Mouse (Mus musculus): ENCODE measurements around the gene Tpcn1.

Tpcn1 gene

DNA sequence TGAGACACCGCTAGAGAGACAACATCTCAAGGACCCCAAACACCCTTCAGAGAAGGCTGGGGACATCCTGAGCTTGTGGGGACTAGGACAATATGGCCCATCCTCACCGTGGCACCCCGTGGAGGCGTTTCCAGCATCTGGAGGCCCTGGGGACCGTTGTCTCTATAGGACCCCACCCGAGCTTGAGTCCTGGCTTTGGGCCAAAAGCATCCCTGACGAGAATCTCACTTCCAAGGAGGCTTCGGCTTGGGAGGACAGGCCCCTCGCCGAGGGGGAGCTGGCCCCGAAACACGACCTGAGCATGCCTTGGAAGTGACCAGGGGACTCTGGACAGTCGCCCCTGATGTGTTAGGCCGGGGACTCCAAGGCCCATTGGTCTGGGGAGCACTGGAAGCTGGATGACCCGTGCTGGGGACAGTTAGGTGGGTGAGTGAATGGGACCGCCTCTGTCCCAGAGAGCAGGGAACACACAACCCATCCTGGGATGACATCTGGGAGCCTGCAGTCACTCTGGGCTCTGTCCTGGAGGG, 20.8 kb upstream of the Tpcn1 start:
- DNase-seq (ENCODE audit: low spot score in 2 of 2): no peak

DNA sequence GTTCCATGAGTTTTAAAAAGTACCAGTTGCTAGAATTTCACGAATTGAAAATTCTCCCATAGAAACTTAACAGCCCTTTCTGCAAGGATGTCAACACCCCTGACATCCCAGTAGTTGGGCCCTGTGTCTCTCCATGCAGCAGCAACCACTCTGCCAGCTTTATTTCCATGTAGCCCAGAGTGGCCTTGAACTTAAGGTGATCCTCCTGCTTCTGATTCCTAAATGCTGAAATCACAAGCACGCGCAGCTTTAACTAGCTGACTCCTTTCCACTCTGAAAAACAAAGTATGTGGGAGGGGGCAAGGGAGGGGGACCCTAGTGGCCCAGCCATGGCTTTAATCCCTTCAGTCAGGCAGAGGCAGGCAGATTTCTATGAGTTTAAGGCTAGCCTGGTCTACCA, 18.9 kb upstream of the Tpcn1 start:
- DNase-seq (ENCODE audit: low spot score in 2 of 2): no peak

DNA sequence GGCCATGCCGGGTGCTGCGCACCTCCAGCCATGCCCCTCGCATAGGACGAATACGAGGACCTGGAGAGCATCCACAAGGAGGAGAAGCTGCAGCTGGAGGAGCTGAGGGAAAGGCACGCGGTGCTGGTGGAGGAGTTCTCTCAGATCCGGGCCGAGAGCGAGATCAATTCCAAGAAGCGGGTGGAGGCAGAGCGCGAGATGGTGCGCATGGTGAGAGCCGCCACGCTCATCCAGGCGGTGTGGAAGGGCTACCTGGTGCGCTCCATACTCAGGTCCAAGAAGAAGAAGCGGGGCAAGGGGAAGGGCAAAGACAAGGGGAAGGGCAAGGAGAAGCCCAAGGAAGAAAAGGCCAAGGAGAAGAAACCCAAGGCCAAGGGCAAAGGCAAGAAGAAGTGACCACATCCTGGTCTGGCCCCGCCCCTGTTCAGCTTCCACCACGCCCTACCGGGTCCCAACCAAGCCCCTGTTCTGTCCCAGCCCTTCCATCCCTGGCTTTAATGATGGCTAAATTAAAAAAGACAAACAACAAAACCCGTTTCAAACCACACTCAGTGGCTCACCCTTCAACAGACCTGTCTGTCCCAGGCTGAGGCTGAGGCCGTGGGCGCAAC, 18.2 kb upstream of the Tpcn1 start:
- DNase-seq (ENCODE audit: low spot score in 2 of 2): no peak

GRCm38 (mm10) chr5:120605688-120606087, 17.2 kb upstream of the Tpcn1 start:
- DNase-seq (ENCODE audit: low spot score in 2 of 2): peak; percentile 76 to 83

DNA sequence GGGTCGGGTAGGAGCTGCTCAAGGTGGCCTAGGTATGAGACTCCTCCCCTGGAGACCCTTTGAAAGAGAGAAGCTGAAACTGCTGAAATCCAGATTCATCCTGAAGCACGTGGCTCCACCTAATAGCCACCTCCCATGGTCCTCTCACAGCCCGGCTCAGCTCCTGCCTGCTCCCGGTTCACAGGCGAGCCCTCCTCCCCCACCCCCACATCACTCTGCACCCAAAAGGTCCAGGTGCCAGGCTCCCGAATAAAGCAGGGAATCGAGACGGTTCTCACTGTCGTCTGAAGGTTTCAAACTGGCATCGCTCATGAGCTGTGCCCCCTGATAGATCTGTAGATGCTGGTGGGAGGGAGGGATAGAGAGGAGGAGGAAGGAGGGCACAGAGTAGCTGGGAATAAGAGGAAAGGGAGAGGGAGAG, 16.8 kb upstream of the Tpcn1 start:
- no peak for DNase-seq (ENCODE audit: low spot score in 2 of 2)

- DNase-seq (ENCODE audit: low spot score in 2 of 2): peak; percentile 70 to 75
Observed at GRCm38 (mm10) chr5:120604839-120605238, 16.4 kb upstream of the Tpcn1 start.

DNA sequence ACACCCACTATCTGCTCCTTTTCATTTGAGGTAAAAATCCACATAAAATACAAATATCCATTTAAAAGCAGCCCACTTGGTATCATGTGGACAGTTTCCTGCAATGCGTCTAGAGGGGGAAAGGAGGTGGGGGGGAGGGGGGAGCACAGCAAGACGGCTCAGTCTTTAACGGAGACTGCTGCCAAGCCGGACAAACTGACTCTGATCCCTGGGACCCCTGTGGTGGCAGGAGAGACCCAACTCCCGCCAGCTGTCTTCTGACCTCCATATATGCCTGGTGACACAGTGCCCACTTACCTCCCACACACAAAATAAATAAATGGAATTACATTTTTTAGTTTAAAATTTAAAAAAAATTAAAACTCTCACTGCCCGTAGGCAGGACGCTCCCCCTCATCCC, 15.0 kb upstream of the Tpcn1 start:
- no peak for DNase-seq (ENCODE audit: low spot score in 2 of 2)

- DNase-seq (ENCODE audit: low spot score in 2 of 2): no peak
Observed at GRCm38 (mm10) chr5:120602210-120602609, 13.7 kb upstream of the Tpcn1 start.

GRCm38 (mm10) chr5:120600946-120601668, 12.6 kb upstream of the Tpcn1 start:
- no peak for DNase-seq (ENCODE audit: low spot score in 2 of 2)

- DNase-seq (ENCODE audit: low spot score in 2 of 2): no peak
Observed at GRCm38 (mm10) chr5:120599625-120600024, 11.2 kb upstream of the Tpcn1 start.

GRCm38 (mm10) chr5:120594485-120594884, 6.0 kb upstream of the Tpcn1 start:
- no peak for DNase-seq (ENCODE audit: low spot score in 2 of 2)

DNA sequence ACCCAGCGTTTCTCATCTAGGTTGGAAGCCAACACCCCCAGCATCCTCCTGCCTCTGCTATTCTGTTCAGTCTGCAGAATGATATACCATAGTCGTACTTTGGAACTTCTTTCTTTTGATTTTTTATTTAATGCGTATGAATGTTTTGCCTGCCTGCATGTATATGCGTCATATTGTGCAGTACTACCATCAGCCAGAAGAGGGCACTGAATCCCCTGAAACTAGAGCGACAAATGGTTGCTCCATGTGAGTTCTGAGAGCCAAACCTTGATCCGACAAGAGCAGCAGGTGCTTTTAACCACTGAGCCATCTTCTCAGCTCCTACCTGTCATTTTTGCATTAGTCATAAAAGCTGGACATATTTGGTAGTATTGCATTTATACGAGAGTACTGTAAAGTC, 3.7 kb upstream of the Tpcn1 start:
- no peak for DNase-seq (ENCODE audit: low spot score in 2 of 2)

- DNase-seq (ENCODE audit: low spot score in 2 of 2): no peak
Observed at GRCm38 (mm10) chr5:120590356-120591010, 2.0 kb upstream of the Tpcn1 start.

- no peak for DNase-seq (ENCODE audit: low spot score in 2 of 2)
Observed at GRCm38 (mm10) chr5:120587940-120588568, 419 bp downstream of the Tpcn1 start.

DNA sequence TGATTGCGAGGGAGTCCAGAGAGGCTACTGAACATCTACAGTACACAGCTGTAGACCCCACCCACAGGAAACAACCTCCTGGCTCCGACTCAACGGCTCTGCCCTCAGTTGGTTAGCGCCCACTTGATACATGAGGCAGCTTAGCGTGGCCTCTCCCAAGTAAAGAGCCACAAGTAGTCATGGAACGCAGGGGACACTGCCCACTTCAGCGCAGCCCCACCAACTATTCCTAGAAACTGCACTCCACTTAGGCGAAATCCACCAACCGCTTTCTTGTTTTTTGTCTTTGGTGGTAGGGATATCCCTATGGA, 902 bp downstream of the Tpcn1 start:
- DNase-seq (ENCODE audit: low spot score in 2 of 2): no peak

DNA sequence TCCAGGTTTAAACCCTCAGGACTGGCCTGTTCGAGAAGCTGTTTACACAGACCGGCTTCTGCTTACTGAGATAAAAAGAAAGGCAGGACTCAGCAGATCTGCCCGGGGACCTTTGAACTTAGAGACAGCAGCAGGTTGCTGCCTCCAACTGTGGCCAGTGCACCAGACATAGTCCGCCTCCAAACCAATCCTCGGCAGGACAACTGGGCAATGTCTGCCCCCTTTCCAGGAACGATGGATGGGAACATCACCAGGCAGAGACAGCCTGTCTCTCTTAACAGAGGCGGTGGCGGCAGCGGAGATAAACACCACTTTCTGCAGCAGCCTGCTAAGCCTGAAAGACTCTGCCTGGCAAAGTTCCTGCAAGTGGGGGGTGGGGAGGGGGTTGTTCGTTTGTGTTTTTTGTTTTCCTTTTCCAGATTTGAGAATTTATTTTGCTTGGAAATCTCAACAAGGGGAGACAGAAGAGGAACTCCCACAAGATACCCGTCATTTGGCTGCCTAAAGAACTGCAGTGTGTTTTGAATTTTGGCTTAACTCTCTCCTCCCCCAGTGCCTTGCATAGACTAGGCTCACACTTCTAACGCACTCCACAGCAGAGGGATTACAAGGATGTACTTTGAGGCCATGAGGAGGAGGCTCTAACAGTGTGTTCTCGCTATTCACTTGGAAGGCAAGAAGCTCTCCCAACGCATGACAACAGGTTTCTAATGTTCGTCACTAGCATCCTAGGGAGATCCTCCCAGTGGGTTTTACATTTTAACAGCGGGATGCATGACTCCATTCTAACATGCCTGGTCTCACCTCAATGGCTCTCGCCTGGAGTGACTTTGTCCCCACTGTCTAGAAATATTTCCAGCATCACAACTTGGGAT, 1.5 kb downstream of the Tpcn1 start:
- no peak for DNase-seq (ENCODE audit: low spot score in 2 of 2)

DNA sequence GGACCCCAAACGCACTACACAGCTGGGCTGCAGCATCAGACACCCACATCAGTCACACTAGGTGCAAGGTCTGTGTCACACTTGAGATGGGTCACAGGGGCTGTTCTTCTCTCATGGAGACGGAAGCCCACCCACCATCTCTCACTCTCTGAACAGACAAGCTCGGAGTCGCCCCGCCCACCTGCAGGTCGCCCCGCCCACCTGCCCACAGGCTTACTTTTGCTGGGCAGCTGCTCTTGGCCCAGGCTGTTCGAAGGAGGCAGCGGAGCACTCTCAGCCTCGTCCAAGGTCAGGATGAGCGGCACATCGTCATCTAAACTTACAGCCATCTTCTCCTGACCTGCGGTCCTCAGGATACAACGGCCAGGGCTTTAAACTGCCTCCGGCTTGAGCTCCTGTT, 3.5 kb downstream of the Tpcn1 start:
- DNase-seq (ENCODE audit: low spot score in 2 of 2): no peak

- DNase-seq (ENCODE audit: low spot score in 2 of 2): no peak
Observed at GRCm38 (mm10) chr5:120583511-120583910, 5.0 kb downstream of the Tpcn1 start.

GRCm38 (mm10) chr5:120582002-120582401, 6.5 kb downstream of the Tpcn1 start:
- no peak for DNase-seq (ENCODE audit: low spot score in 2 of 2)

- no peak for DNase-seq (ENCODE audit: low spot score in 2 of 2)
Observed at GRCm38 (mm10) chr5:120579898-120580626, 8.4 kb downstream of the Tpcn1 start.

Measured in frontal cortex, postnatal 25 days (tissue).